Mouse (Mus musculus) cortical plate, adult 2 months (tissue): ENCODE data around the gene Sod3.

ENCODE experiments used
- CTCF ChIP-seq: fragments of 200-500 bp; IDR thresholded peaks from 2 replicates; pipeline ENCODE4 v1.5.1; 2011; ENCODE audit warnings: mild to moderate bottlenecking, control low read depth, low read length; ENCODE audit not compliant: insufficient read depth; ENCODE audit errors: extremely low read depth
- POLR2A ChIP-seq: fragments of 200-500 bp; IDR thresholded peaks from 2 replicates; pipeline ENCODE4 v1.6.1; 2011; ENCODE audit warnings: mild to moderate bottlenecking, low read length, control low read depth; ENCODE audit not compliant: insufficient read depth; ENCODE audit errors: extremely low read depth

GRCm38 (mm10) chr5:52352730-52353129 lies 10.9 kb upstream of the Sod3 start:
- TF ChIP-seq POLR2A (no peak), CTCF (no peak)
